Mouse (Mus musculus) thymus, adult 2 months (tissue): ENCODE measurements around the gene Ptov1.

ENCODE experiments used
- CTCF ChIP-seq: fragments of 200-500 bp; IDR thresholded peaks from 2 replicates; pipeline ENCODE4 v1.5.1; 2012; ENCODE audit warnings: mild to moderate bottlenecking, control low read depth, low read length, moderate library complexity, borderline replicate concordance; ENCODE audit not compliant: control insufficient read depth, poor library complexity, insufficient read depth; ENCODE audit errors: extremely low read depth
- POLR2A ChIP-seq: fragments of 200-500 bp; IDR thresholded peaks from 2 replicates; pipeline ENCODE4 v1.6.1; 2012; ENCODE audit warnings: mild to moderate bottlenecking, low read length, control low read depth, moderate library complexity; ENCODE audit not compliant: control insufficient read depth, poor library complexity, insufficient read depth; ENCODE audit errors: extremely low read depth

- no peak for TF ChIP-seq CTCF
- no peak for TF ChIP-seq POLR2A
Observed at GRCm38 (mm10) chr7:44890180-44890579, 20.6 kb upstream of the Ptov1 start.
